Mouse (Mus musculus) cerebellum, postnatal 36 days (tissue): ENCODE measurements around the gene Gm9945.
A peak's percentile ranks its signal among the peaks of the same experiment; 100 is the strongest.

Experiments
- DNase-seq, 2 experiments: peaks; one replicate each; pipeline ENCODE4 v3.0.0; 2021 to 2022; ENCODE audit warnings: mixed read lengths in 2 of 2

Gene Gm9945

GRCm38 (mm10) chr11:53496946-53497345 lies 17.0 kb downstream of the Gm9945 start:
- peak; percentile 29 to 35 for DNase-seq

DNA sequence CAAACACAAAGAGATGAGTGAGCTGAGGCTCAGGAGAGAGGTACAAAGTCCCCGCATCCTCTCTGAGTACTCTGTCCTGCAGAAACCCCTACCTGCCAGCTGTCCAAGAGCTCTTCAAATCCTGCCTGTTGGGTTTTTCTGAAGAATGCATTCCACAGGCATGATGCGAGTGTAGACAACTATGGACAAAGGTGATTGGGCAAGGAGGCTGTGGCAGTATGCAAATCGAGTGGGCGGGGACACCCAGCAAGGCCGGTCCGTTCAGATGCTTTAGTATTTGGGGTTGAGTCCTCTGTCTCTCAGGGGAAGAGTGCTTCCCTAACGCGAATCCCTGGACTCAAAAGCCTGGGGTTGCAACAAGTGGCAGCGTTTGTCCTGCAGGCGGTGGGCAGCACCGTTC lies 20.6 kb downstream of the Gm9945 start:
- DNase-seq: no peak

GRCm38 (mm10) chr11:53502039-53502765 lies 22.2 kb downstream of the Gm9945 start:
- DNase-seq: no peak

DNA sequence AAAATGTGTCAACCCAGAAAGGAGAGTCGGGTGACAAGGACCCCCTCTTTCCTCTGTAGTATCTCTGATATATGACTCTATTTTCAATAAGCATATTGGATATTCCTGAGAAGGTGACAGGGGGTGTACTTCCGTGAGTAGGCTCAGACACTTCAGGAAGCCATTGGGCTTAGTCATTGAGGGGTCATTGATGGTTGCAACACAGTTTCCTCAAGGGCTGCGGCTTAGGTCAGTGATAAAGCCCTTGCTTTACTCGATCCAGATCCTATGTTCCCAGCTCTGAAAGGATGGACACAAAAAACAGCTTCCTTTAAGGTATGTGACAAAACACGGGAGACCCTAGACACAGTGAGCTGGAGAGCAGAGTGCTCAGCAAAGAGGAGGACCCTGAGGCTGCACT lies 23.8 kb downstream of the Gm9945 start:
- DNase-seq: no peak

GRCm38 (mm10) chr11:53504376-53504775 lies 24.4 kb downstream of the Gm9945 start:
- DNase-seq: no peak

DNA sequence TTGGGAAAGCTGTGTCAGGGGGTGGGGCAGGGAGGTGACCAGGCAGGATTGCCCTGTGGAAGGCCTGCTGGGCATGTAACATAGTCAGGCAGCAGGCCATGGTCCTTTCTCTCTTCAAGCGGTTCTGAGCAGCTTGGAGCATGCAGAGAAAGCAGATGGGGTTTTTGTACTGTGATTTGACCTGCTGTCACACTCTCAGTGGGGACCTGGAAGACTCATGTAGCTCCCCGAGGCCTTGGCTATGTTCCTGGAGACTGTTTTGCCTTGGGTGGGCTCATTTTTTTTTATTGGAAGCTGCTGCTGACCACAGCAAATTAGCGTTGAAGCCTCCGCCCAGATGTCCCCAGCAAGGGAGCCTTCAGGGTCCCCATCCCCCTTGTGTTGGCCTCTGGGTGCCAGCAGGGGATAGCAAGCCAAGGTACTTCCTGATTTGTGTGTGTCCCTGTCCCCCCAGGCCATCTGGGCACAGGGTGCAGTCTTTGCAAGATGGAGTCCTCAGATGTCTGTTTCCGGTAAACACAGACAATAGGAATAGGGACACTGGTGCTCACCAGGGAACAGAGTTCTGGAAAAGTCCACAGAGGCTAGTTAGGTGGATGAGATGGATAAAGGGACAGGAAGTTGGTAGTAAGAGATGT lies 25.2 kb downstream of the Gm9945 start:
- peak; percentile 89 to 95 for DNase-seq

DNA sequence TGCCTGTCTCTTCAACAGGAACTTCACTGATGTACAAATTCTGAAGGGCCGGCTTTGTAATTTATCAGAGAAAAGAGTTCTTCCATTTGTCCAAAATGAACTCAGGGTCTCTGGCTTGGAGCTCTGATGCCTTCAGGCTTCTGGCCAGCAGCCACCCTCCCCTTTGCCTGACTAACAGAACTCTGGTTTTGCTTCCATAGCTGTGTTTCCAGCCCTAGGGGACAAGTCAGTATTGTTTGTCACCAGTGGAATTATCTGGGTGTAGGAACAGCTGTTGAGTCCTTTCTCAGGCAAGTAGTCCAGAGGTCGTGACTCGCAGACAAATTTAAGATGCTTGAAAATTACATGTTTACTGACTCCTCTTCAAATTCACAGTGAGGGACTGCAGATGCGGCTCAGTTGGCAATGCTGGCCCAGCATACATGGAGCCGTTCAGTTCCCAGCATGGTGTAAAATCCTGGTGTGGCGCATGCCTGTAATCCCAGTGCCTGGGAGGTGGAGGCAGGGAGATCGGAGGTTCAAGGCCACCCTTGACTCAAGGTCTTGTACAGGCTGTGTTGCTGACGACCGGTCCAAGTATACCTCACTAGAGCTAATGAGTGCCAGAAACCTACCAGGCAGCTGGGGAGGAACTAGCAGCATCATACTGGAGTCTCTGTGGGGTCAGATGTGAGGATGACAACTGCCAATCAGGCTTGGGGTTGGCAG lies 27.3 kb downstream of the Gm9945 start:
- DNase-seq: peak in 1 of 2 experiments; percentile 26

DNA sequence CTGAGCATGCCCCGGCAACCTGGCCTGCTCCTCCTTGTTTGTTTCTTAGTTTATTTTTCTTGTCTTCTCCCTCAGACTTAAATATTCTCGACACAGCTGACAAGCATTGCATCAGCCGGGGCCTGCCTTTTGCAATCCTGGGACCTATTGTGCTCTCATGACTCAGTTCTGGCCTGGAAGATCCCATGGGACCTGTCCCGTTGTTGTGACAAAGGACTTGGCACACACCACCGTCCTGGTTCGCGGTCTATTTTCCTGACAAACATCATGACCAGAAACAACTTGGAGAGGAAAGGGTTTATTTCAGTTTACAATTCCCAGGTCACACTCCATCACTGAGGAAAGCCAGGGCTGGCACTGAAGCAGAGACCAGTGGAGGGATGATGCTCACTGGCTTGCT lies 28.2 kb downstream of the Gm9945 start:
- DNase-seq: peak in 1 of 2 experiments; percentile 30

- no peak for DNase-seq
Observed at GRCm38 (mm10) chr11:53508591-53508990, 28.6 kb downstream of the Gm9945 start.

DNA sequence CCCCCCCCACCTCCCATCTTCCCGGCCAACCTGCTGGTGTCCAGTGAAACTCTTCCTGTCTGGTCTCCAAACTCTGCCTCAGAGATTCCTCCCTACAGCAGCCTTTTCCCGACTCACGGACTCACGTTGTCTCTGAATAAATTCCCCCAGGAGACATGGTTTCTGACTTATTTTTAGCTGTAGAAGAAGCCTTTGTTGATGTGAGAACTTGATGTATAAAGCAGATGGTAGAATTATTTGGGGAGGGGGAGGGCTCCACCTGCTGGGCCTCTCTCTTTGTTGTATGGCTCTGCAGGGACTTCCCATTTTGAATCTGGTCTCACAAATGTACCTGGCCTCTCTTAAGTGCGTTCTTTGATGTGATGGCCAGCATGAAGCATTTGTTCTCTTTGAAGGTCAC lies 30.4 kb downstream of the Gm9945 start:
- no peak for DNase-seq

GRCm38 (mm10) chr11:53516775-53517627 lies 37.0 kb downstream of the Gm9945 start:
- DNase-seq: no peak

- DNase-seq: no peak
Observed at GRCm38 (mm10) chr11:53518759-53519158, 38.8 kb downstream of the Gm9945 start.

DNA sequence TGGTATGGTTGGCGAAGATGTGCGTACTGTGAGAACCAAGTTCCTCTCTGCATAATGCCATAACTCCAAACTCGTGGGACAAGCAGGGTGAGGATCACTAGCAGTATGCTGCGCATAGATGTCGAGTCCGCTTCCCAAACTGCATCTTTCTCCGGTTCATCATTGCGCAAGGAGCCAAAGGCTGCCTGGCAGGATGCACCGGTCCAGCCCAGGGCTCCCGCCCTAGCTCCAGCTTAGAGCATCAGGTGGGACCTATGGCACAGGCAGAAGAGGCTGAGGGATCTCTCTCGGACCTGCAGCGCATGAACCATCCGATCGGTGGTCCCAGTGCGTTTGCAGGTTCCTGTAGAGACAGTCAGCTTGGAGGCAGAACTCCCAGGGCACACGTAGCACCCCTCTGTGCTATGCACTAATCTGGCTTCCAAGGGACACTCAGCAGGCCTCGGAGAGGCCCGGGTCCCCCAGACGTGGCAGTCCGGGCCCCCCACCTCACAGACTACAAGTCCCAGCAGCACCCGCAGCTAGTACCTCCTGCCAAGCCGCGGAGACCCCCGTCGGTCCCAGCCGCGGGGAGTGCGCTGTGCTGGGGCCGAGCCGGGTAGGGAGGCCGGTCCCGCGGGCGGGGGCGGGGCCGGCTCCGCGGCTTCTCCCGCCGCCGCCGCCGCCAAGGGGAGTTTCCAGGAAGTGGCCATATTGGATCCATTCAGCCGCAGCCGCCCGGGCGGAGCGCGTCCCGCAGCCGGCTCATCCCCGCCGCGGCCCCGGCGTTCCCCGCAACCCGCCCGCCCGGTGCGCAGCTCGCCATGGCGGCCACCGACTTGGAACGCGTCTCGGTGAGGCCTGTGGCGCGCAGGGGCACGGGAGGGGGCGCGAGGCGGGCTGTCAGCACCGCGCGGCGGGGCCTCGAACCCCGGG lies 39.5 kb downstream of the Gm9945 start, which contains the start of gene Sept8:
Sept8 (plus strand) TSS at position 51 of the 915 bp plus-strand sequence.
- DNase-seq: peak; percentile 68 to 72

DNA sequence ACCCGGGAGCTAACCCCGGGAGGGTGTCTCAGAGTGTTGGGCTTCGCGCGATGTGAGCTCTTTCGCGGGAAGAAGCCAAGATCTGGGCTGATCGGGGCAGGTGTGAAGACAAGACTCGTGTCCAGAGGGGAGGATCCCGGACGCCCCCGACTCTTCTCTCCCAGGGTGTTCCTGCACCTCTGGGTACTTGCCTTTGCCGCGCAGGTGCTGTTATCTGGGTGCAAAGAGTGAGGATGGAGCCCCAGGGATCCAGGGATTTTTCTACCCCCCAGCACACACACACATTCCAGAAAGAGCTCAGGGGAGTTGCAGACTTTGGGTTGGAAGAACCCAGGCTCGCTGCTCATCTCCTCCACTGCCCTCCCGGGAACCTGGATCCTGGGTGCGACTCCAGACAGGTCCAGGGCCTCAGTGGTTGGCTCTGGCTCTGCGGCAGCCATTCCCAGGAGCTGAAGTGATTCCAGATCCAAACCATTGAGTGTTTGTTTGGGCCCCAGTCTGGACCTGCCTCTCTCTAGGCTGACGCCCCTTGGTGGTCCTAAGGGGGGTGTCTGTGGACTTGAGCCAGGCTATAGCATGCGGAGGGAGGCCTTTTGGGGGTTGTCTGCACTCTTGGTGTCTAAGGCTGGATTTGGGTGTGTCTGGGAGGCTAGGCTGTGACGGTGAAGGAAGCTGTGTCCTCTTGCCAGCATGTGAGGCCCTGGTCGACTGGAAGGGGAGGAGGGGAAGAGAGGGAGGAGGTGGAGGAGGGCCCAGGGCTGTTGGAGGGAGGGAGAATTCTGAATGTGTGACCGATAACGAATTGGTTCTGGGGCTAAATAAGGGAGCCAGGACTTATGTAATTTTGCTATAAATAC lies 40.4 kb downstream of the Gm9945 start:
- DNase-seq: peak; percentile 73 to 75

- DNase-seq: peak; percentile 49 to 60
Observed at GRCm38 (mm10) chr11:53521120-53521820, 41.3 kb downstream of the Gm9945 start.

GRCm38 (mm10) chr11:53521821-53522131 lies 41.8 kb downstream of the Gm9945 start:
- no peak for DNase-seq

- DNase-seq: no peak
Observed at GRCm38 (mm10) chr11:53522362-53522761, 42.4 kb downstream of the Gm9945 start.

- DNase-seq: peak; percentile 78 to 84
Observed at GRCm38 (mm10) chr11:53522930-53523329, 43.0 kb downstream of the Gm9945 start.

DNA sequence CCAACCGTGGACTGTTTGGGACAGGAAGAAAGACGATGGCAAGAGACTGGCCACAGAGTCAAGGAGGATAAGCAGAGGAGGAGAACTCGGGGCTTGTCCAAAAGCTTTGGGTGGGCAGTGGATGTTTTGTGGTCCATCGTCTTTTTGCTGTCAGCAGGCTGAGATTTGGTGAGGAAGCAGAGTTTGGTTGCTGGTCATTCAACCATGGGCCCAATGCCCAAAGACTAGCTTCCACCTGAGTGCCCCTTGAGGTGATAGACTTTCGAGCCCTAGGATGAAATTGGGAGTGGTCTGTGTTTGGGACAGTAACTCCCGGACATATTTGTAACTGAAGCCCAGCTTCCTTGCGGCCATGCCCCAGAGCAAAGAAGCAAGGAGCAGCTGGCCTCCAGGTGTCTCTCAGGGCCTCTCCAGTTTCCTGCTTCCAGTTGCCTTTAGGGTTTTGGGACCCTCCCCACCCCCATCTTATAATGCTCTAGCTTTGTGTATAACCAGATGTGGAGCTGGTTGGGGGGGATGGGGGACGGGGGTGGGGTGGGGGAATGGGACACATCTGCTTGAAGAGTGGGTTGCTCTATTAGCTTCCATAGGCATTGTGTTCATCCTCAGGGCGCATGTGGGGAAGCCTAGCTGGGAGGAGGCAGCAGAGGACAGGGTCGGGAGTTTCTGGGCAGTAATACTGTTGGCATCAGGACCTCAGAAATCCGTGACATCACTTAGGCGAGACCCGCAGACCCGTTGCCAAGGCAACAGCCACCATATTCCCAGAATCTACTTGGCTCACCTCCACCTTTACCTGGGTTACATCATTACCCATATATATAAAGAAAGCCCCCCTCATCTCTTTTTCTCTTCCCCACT lies 43.8 kb downstream of the Gm9945 start:
- no peak for DNase-seq
